Mouse (Mus musculus) spleen, adult 2 months (tissue): ENCODE results near the gene Leng8. TPM values are rescaled to one million over a fixed set of nuclear protein-coding genes. Genes with fewer than 3 reads are reported as not detected.

Source experiments
- DNase-seq, 2 experiments: peaks; one replicate each; pipeline versions ENCODE4 v3.0.0 to v3.0.0-alpha.2; 2012 to 2021; ENCODE audit warnings: low spot score in 2 of 2, low read depth in 1 of 2
- H3K27ac ChIP-seq: fragments of 200-500 bp; 2 replicates; pipeline ENCODE4 v1.5.1; 2012; ENCODE audit warnings: low read length, inconsistent platforms; ENCODE audit not compliant: insufficient read depth
- H3K27me3 ChIP-seq: fragments of 200-500 bp; 2 replicates; pipeline ENCODE4 v1.6.1; 2012; ENCODE audit warnings: mild to moderate bottlenecking, moderate library complexity, low read length, inconsistent platforms; ENCODE audit not compliant: control insufficient read depth, insufficient read depth
- H3K36me3 ChIP-seq: fragments of 200-500 bp; 2 replicates; pipeline ENCODE4 v1.6.1; 2012; ENCODE audit warnings: mild to moderate bottlenecking, low read length, inconsistent platforms; ENCODE audit not compliant: control insufficient read depth, insufficient read depth
- H3K4me1 ChIP-seq: fragments of 200-500 bp; 2 replicates; pipeline ENCODE4 v1.6.1; 2011; ENCODE audit warnings: inconsistent platforms; ENCODE audit not compliant: control insufficient read depth, insufficient read depth, insufficient read length
- H3K4me3 ChIP-seq: fragments of 200-500 bp; 2 replicates; pipeline ENCODE4 v1.5.1; 2011; ENCODE audit warnings: mild to moderate bottlenecking, inconsistent platforms; ENCODE audit not compliant: insufficient read depth, insufficient read length; ENCODE audit errors: extremely low read depth
- CTCF ChIP-seq: fragments of 200-500 bp; IDR thresholded peaks from 2 replicates; pipeline ENCODE4 v1.5.1; 2011; ENCODE audit warnings: mild to moderate bottlenecking, inconsistent platforms; ENCODE audit not compliant: insufficient read depth, insufficient read length, insufficient replicate concordance; ENCODE audit errors: extremely low read depth
- POLR2A ChIP-seq: fragments of 200-500 bp; IDR thresholded peaks from 2 replicates; pipeline ENCODE4 v1.6.1; 2011; ENCODE audit warnings: low read depth, low read length, inconsistent platforms
- WGBS: fragments of 180-500 bp; shearing (Covaris S2); methylation state at CpG from one replicate; pipeline ENCODE4 v1.1.7; 2018; 5-methylcytosine and 5-hydroxymethylcytosine counted together
- polyA plus RNA-seq: library from polyadenylated mRNA; depleted of rRNA; stranded (reverse); fragments of >200 nt; gene quantifications from 2 replicates; pipeline ENCODE4 v1.2.3, GENCODE M21; 2012

Gene Leng8
- polyA plus RNA-seq, 1 experiment, result 420 TPM

DNA sequence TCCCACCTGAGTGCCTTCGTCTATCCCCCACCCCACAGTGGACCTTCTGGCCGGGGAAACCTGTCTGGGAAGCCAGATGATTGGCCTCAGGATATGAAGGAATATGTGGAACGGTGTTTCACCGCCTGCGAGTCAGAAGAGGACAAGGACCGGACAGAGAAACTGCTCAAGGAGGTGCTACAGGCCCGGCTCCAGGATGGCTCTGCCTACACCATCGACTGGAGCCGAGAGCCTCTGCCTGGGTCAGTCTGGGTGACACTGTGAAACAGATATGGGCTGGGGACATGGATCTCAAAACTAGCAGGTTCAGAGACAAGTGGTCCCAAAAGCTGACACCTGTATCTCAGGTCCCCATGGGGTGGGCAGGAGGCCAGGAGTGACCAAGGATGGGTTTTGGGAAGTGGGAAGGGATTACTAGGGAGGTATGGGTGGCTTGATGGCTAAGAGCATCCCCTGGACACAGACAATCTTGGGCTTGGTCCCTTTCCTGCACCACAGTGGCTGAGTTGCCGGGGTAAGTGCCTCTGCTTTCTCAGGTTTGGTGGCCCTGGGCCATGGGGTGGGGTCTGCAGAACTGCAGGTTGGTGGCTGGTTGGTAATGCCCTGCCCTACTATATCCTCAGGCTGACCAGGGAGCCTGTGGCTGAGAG is 6.1 kb downstream of the Leng8 start:
- 93% methylated on average over 10 of the region's 10 CpGs for WGBS

DNA sequence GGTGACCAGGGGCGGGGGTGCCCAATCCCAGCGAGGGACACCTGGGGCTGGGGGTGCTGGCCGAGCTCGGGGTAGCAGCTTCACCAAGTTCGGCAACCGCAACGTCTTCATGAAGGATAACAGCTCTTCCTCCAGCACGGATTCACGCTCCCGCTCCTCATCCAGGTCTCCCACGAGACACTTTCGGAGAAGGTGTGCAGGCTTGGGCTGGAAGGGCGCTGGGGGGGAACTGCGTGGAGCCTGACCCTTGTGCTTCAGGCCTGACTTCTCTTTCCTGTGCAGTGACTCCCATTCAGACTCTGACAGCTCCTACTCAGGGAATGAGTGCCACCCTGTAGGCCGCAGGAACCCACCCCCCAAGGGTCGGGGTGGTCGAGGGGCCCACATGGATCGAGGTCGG is 6.7 kb downstream of the Leng8 start:
- no peaks in the 10 kb centered on the region for H3K27me3 ChIP-seq
- peaks cover 68% of the 10 kb centered on the region for H3K36me3 ChIP-seq
- peaks cover 4% of the 10 kb centered on the region; the same call in 1 of the 2 replicates for H3K4me1 ChIP-seq
- no peak overlapping the region for H3K27ac ChIP-seq
- WGBS, result 94% methylated on average over 19 of the region's 19 CpGs
- DNase-seq, result no peak
- TF ChIP-seq POLR2A, result no peak
- TF ChIP-seq CTCF, result no peak
- H3K4me3 ChIP-seq, result no peak overlapping the region

More for the DNA sequence above, 6.1 kb downstream of the Leng8 start:
- no peak overlapping the region for H3K27ac ChIP-seq
- 0 out of 2 replicates have a peak, but pooled peaks cover under 1% of the 10 kb centered on the region for H3K4me1 ChIP-seq
- no peak for DNase-seq
- peaks cover 68% of the 10 kb centered on the region for H3K36me3 ChIP-seq
- H3K4me3 ChIP-seq, result no peak overlapping the region
- TF ChIP-seq CTCF (no peak), POLR2A (no peak)
- no peaks in the 10 kb centered on the region for H3K27me3 ChIP-seq

DNA sequence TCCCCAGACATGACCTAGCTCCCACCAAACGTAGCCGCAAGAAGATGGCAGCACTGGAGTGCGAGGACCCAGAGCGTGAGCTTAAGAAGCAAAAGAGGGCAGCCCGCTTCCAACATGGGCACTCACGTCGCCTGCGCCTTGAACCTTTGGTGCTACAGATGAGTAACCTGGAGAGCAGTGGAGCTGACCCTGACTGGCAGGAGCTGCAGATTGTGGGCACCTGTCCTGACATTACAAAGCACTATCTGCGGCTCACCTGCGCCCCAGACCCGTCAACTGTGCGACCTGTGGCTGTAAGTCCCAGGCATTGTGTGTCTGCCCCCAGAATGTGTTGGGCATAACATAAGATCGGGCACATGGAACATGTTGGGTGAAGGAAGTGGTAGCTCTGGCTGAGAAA is 7.2 kb downstream of the Leng8 start:
- Histone ChIP-seq H3K4me1 (peaks cover 6% of the 10 kb centered on the region; the same call in 1 of the 2 replicates), H3K4me3 (no peak overlapping the region), H3K27me3 (no peaks in the 10 kb centered on the region), H3K36me3 (peaks cover 66% of the 10 kb centered on the region), H3K27ac (no peak overlapping the region)
- 95% methylated on average over 13 of the region's 13 CpGs for WGBS
- TF ChIP-seq CTCF (no peak), POLR2A (no peak)
- DNase-seq, result no peak

DNA sequence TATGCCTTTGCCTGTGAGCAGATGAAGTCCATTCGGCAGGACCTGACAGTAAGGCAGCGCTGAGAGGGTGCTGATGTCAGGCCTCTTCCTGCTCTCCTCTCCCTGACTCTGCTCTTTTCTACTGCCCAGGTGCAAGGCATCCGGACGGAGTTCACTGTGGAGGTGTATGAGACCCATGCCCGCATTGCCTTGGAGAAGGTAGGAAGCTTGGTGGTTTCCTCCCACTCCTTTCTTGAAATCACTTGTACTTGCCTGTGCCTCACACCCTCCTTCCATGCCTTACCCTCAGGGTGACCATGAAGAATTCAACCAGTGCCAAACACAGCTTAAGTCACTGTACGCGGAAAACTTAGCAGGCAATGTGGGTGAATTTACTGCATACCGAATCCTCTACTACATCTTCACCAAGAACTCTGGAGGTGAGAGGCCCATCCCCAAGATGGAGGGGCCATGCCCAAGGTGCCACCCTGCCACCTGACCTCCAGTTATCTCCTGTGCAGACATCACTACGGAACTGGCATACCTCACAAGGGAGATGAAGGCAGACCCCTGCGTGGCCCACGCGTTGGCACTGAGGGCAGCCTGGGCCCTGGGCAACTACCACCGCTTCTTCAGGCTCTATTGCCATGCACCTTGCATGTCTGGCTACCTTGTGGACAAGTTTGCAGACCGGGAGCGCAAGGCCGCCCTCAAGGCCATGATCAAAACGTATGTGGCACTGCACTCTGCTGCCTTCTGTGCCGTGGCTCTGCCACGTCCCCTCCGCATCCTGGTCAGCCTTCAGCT is 8.1 kb downstream of the Leng8 start:
- H3K36me3 ChIP-seq, result peaks cover 58% of the 10 kb centered on the region
- DNase-seq, result no peak
- no peak overlapping the region for H3K27ac ChIP-seq
- WGBS, result 94% methylated on average over 20 of the region's 20 CpGs
- H3K27me3 ChIP-seq, result no peaks in the 10 kb centered on the region
- TF ChIP-seq POLR2A, result no peak
- no peak for TF ChIP-seq CTCF
- H3K4me3 ChIP-seq, result no peak overlapping the region
- peaks cover 6% of the 10 kb centered on the region; the same call in 1 of the 2 replicates for H3K4me1 ChIP-seq

DNA sequence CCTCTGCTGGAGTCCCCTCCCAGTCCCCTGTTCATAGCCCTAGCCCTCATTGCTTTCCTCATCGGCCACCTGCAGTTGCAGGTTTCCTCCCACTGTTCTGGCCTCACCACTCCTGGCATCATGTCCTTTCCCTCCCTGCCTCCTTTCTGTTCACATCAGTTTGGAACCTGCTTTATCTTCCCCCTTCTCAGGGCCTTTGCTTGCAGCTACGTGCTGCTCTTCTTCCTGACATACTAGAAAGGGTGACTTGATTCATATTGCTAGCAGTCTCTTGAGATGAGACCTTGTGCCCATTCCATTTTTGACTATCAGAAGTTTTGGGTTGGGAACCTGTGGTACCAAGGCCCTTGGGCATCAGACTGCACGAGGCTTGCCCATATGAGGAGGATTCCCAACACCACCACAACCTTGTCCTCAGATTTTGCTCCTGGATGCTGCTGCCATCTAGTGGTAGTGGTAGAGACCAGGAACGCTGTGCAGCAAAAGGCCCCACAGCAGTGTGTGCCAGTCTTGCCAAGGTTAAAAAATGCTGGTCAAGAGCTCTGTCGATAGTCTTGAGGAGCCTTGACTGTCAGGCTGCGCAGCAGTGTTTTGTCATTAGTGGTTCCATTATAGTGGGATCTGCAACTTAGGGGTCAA is 8.8 kb downstream of the Leng8 start:
- H3K27ac ChIP-seq, result no peak overlapping the region
- TF ChIP-seq CTCF (peak; percentile 56; the same call in 1 of the 2 replicates), POLR2A (no peak)
- no peaks in the 10 kb centered on the region for H3K27me3 ChIP-seq
- WGBS, result 63% methylated on average over 6 of the region's 6 CpGs
- H3K36me3 ChIP-seq, result peaks cover 56% of the 10 kb centered on the region
- peaks cover 6% of the 10 kb centered on the region; the same call in 1 of the 2 replicates for H3K4me1 ChIP-seq
- no peak overlapping the region for H3K4me3 ChIP-seq
- peak; percentile 33 to 62 for DNase-seq

DNA sequence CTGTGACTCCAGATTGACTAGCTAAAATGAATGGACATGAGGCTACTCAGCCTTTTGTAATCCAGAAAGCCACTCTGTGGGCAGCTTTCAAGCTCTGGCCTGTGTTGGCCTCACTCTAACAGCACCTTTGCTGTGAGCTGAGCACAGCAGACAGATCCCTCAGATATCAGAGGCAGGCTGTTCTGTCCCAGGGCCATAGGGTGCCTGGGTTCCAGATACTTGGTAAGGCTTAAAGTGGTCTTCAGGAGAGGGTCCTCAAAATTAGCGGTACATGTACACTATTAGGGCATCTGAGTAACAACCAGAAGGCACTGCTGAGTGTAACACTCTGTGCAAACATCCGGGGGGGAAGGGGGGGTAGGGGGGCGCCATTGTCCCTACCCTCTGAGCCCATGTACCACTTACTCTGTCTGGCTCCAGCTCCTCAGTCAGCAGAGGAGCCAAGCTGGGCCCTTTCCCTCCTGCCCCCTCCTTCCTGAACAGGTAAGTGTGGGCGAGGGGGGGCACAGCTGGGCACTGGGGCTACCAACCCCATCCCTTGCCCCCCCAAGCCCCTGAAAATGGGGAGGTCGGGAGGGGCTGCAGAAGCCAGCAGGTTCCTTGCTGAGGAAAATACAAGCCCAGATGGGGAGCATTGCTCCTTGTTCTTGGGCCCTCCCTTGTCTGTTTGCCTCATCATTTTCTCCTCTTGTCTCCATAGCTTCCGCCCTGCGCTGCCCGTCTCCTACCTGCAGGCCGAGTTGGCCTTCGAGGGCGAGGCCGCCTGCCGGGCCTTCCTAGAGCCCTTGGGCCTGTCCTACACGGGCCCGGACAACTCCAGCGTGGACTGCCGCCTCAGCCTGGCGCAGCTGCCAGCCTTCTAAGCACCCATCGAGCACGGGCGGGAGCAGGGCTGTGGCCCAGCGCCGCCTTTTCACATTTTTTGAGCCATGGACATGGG is 9.7 kb downstream of the Leng8 start:
- WGBS, result 93% methylated on average over 23 of the region's 23 CpGs
- Histone ChIP-seq H3K27me3 (no peaks in the 10 kb centered on the region), H3K4me3 (no peak overlapping the region), H3K4me1 (peaks cover 10% of the 10 kb centered on the region), H3K36me3 (peaks cover 51% of the 10 kb centered on the region), H3K27ac (no peak overlapping the region)
- no peak for DNase-seq
- no peak for TF ChIP-seq POLR2A
- no peak for TF ChIP-seq CTCF
